Mouse (Mus musculus): Measurements from ENCODE around the gene Pdha2.

DNA sequence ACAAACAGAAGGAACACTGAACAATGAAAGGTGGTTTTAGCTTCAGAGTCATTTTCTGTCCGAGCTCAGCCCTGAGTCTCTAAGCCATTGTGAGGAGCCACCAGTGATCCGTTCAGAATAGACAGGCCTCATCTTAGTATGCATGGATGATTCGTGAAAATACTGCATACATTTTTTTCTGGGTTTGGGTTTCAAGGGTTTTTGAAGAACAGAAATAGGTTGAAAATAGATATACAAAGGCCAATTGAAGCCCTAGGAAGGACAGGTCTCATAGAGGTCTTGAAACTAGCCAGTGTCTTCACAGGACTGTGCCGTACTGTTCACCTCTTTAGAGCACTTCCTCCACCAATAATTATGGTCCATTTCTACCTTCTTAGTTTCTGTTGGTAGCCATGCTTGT, 21.7 kb downstream of the Pdha2 start:
- TF ChIP-seq TAL1 (IDR thresholded peaks at IDR 0.05; ENCODE audit: low read length): no peak
- no peak for TF ChIP-seq GATA1 (IDR thresholded peaks at IDR 0.05; ENCODE audit: low read length)

Measured in erythroblast, embryonic 14.5 days (primary cell).